Mouse (Mus musculus) limb, embryonic 10.5 days (tissue): ENCODE measurements around the gene Wdr44. TPM values are rescaled to one million over a fixed set of nuclear protein-coding genes. Genes with fewer than 3 reads are reported as not detected.
A peak's percentile ranks its signal among the peaks of the same experiment; 100 is the strongest.
"Not testable (repeated sequence)": the region's sequence is repeated elsewhere in the genome, so short reads cannot be mapped to it uniquely, and the experiment has no call there.

Source experiments
- DNase-seq: peaks from one replicate; pipeline ENCODE4 v3.0.0-alpha.2; 2017; ENCODE audit warnings: low spot score
- H3K27ac ChIP-seq: fragments of 300-500 bp; sonication (generic); 2 replicates; pipeline ENCODE4 v1.5.1; 2016; ENCODE audit warnings: mild to moderate bottlenecking
- H3K27me3 ChIP-seq: fragments of 300-500 bp; sonication (generic); 2 replicates; pipeline ENCODE4 v1.6.1; 2016; ENCODE audit warnings: low read depth, mild to moderate bottlenecking; ENCODE audit not compliant: poor library complexity, severe bottlenecking
- H3K36me3 ChIP-seq: fragments of 300-500 bp; sonication (generic); 2 replicates; pipeline ENCODE4 v1.6.1; 2016; ENCODE audit warnings: mild to moderate bottlenecking, moderate library complexity
- H3K4me1 ChIP-seq: fragments of 300-500 bp; sonication (generic); 2 replicates; pipeline ENCODE4 v1.6.1; 2016
- H3K4me3 ChIP-seq: fragments of 300-500 bp; sonication (generic); 2 replicates; pipeline ENCODE4 v1.5.1; 2016; ENCODE audit warnings: mild to moderate bottlenecking, moderate library complexity
- H3K9me3 ChIP-seq: fragments of 300-500 bp; sonication (generic); replicated peaks from 2 replicates; pipeline ENCODE4 v1.6.1; 2016; ENCODE audit warnings: mild to moderate bottlenecking
- WGBS: fragments of 180-500 bp; shearing (Covaris S2); methylation state at CpG from one replicate; pipeline ENCODE4 v1.1.7; 2016; 5-methylcytosine and 5-hydroxymethylcytosine counted together
- polyA plus RNA-seq: library from polyadenylated mRNA; unstranded; fragments of >200 nt; fragmentation: Nextera tagmentation; extraction: Ambion mirVana; gene quantifications from 2 replicates; pipeline ENCODE4 v1.2.1, GENCODE M21; 2016

The Wdr44 gene
- polyA plus RNA-seq, 1 experiment from 2014 or later = 3.6 TPM

DNA sequence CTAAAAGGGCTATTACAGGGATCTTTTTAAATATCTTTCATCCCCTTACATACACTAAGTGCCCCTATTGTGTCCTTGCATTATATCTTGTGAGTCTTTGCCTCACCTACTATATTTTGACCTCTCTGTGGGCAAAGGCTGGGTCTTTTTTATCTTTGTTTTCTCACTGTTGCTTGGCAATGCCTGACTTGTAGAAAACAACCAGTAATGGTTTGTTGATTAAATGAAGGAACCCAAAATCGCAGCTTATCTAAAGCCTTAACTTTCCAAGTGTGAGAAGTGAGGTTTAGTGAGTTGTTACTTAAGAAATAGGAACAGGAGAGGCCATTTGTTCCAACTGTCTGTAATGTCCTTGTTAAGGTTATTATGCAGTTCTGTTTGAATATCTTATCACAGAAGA is 24.4 kb downstream of the Wdr44 start:
- no peak overlapping the region for H3K27ac ChIP-seq
- H3K4me3 ChIP-seq = no peak overlapping the region
- no peak for DNase-seq
- no peaks in the 10 kb centered on the region for H3K4me1 ChIP-seq
- 78% methylated on average over 1 of the region's 1 CpGs for WGBS
- no peaks in the 10 kb centered on the region for H3K9me3 ChIP-seq
- no peaks in the 10 kb centered on the region for H3K27me3 ChIP-seq
- no peaks in the 10 kb centered on the region for H3K36me3 ChIP-seq

DNA sequence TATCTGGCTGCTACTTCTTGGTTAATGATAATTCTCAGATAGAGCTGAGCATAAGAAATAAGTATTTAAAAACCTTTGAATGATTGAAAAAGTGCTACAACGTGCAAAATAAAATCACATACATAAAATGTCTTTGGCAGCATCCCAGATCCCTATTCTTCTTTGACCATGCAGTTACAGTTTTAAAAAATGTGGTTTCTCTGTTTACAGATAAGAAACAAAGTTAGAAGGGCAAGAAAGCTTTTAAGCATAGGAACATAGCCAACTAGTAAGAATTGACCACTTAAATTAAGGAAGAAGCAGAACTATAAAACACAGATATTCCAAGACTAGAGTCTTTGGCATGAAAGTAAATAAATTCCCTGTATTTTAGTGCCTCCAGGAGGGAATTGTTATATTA is 34.6 kb downstream of the Wdr44 start:
- Histone ChIP-seq H3K4me1 (no peaks in the 10 kb centered on the region), H3K9me3 (no peaks in the 10 kb centered on the region), H3K4me3 (no peak overlapping the region), H3K27me3 (no peaks in the 10 kb centered on the region), H3K27ac (no peak overlapping the region), H3K36me3 (no peaks in the 10 kb centered on the region)
- 87% methylated on average over 1 of the region's 1 CpGs for WGBS
- DNase-seq = no peak

DNA sequence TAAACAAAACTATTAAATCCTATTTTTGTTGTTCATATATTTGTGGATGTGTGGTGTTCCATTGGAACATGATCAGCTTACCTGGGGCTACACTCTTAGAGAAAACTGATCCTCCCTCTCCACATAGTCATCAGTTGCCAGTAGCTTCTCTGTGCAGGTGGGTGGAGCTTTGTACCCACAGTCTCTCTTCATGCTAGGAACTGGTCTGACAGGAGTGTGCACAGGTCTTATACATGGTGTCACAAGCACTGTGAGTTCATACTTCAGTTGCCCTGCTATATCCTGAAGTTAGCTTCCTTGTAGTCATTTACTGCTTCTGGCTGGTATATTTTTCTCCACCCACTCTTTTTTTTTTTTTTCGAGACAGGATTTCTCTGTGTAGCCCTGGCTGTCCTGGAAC is 61.8 kb downstream of the Wdr44 start:
- H3K36me3 ChIP-seq = no peaks in the 10 kb centered on the region
- 93% methylated on average over 1 of the region's 1 CpGs for WGBS
- H3K27me3 ChIP-seq = no peaks in the 10 kb centered on the region
- H3K4me3 ChIP-seq = no peak overlapping the region
- no peak overlapping the region for H3K27ac ChIP-seq
- H3K9me3 ChIP-seq = no peaks in the 10 kb centered on the region
- H3K4me1 ChIP-seq = no peaks in the 10 kb centered on the region
- DNase-seq = no peak

DNA sequence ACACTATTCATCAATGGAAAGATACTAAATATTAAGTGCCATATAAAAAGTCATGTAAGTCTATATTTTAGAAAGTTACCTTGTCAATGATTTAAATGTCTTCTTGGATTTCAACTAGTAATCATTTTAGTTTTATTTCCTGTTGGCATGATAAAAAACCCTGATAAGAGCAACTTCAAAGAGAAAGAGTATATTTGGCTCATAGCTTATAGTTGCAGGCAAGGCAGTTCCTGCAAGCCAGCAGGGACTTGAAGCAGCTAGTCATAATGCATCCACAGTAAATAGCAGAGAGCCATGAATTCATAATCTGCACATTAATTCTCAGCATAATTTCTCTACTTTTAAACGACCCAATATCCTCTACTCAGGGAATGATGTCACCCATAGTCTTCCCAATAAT is 75.0 kb downstream of the Wdr44 start:
- 67% methylated on average over 1 of the region's 1 CpGs for WGBS
- Histone ChIP-seq H3K27me3 (no peaks in the 10 kb centered on the region), H3K9me3 (no peaks in the 10 kb centered on the region), H3K36me3 (no peaks in the 10 kb centered on the region), H3K27ac (no peak overlapping the region), H3K4me3 (no peak overlapping the region), H3K4me1 (no peaks in the 10 kb centered on the region)
- no peak for DNase-seq

DNA sequence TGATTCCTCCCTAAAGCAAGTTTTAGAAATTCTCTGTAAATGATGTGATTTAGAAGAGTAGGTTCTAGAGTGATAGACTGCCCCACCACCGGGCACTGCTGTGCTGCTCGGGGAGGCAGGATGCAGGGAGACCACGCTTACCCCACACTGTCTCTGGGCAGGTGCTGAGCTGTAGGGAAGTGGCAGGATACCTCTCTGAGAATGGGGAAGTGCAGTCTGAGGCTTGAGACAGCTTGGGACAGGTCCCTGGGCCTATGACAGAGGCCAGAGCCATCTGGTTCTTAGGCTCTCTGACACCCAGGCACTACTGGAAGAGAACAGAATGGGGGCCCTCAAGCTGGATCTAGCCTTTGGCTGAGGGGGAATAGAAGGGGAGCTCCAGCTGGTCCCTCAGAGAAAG is 114.3 kb downstream of the Wdr44 start:
- Histone ChIP-seq H3K36me3 (no peaks in the 10 kb centered on the region), H3K4me3 (no peak overlapping the region), H3K9me3 (no peaks in the 10 kb centered on the region), H3K4me1 (no peaks in the 10 kb centered on the region), H3K27me3 (no peaks in the 10 kb centered on the region), H3K27ac (no peak overlapping the region)
- DNase-seq = no peak
- WGBS = 90% methylated on average over 3 of the region's 3 CpGs

DNA sequence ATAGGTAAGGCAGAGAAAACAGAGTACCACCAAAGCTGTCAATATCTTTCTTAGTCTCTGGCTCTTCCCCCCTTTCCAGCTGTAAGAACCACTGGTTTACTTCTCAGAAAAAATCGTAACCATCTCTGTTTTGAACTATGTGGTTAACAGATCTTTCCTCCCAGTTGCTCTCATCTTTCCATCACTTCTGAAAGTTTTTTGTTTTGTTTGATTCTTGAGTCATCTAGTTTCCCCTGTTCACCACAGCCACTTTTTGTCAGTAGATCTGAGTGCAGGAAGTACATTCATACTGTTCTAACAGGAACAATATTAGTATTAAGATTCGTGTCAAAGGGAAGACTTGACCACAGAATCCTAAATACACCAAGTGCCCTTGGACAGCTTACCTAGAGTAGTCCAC is 117.5 kb downstream of the Wdr44 start:
- Histone ChIP-seq H3K4me1 (no peaks in the 10 kb centered on the region), H3K4me3 (no peak overlapping the region), H3K9me3 (no peaks in the 10 kb centered on the region), H3K27me3 (no peaks in the 10 kb centered on the region), H3K36me3 (no peaks in the 10 kb centered on the region), H3K27ac (no peak overlapping the region)
- no peak for DNase-seq
- WGBS = 94% methylated on average over 2 of the region's 2 CpGs

DNA sequence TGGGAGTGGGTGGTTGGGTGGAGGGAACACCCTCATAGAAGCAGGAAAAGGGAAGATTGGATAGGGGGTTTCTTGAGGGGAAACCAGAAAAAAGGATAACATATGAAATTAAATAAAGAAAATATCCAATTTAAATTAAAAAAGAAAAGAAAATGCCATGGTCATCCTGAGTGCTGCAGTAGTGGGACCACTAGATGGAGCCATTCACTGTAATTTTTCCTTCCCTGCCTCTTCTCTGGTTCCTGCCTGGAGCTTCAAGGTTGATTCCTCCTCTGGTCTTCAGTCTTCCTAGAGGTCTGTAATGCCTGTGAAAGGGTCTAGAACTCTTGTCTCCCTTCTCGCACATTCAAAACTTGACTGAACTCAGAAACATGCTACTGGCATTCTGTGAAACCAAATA is 120.4 kb downstream of the Wdr44 start:
- not testable (repeated sequence) for H3K36me3 ChIP-seq, H3K4me1 ChIP-seq, H3K9me3 ChIP-seq, H3K4me3 ChIP-seq, H3K27ac ChIP-seq, H3K27me3 ChIP-seq, DNase-seq
- WGBS = 82% methylated on average over 1 of the region's 1 CpGs

DNA sequence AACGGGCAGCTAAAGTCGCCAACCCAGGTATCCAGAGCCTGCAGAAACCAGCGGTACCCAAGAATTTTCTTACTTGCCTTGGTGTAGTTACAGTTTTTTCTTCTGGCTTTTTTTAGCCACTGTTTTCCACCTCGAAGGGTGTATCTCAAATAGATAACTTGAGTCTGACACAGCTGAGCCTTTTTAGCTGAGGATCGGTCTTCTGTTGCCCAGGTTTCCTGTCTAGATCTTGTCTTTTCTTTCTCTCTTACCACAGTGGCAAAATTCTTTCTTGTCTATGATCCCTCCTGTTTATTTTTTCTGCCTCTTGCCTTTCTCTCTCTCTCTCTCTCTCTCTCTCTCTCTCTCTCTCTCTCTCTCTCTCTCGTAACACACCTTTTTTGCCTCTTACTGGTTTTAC is 130.0 kb downstream of the Wdr44 start:
- not testable (repeated sequence) for H3K4me1 ChIP-seq, H3K4me3 ChIP-seq, H3K27ac ChIP-seq, H3K27me3 ChIP-seq, H3K36me3 ChIP-seq, DNase-seq, H3K9me3 ChIP-seq
- WGBS = 97% methylated on average over 6 of the region's 6 CpGs

DNA sequence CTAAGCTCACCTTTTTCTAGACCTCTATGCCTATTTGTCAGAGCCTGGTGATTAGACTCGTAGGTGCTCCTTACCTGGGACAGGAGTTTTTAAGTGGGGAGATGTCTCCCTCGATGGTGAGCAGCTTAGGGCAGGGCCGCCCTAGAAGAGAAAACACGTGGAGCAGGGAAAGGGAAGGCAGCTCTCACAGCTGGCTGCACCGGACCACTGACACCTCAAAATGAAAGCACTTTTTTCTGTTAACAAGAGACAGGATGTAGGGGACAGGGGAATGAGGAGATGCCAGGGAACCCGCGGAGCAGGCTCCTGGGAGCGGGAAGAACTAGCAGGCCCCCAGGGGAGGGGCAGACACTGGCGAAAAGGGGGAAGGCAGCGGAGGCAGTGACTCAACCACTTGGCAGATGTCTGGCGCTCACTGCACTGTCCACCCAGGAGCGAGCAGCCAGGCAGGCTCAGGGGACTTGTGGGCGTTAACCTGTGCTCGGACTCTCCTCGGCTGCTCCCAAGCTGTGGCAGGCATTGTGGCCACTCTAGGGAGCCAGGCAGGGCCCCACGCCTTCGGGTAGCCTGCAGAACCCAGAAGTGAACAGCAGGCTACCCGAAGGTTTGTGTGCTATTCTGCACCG is 130.7 kb downstream of the Wdr44 start:
- Histone ChIP-seq H3K27me3 (no peaks in the 10 kb centered on the region), H3K9me3 (no peaks in the 10 kb centered on the region; the same call in 1 of the 2 replicates), H3K36me3 (no peaks in the 10 kb centered on the region), H3K4me1 (no peaks in the 10 kb centered on the region), H3K27ac (no peak overlapping the region), H3K4me3 (no peak overlapping the region)
- 63% methylated on average over 19 of the region's 19 CpGs for WGBS
- peak; percentile 27 for DNase-seq

DNA sequence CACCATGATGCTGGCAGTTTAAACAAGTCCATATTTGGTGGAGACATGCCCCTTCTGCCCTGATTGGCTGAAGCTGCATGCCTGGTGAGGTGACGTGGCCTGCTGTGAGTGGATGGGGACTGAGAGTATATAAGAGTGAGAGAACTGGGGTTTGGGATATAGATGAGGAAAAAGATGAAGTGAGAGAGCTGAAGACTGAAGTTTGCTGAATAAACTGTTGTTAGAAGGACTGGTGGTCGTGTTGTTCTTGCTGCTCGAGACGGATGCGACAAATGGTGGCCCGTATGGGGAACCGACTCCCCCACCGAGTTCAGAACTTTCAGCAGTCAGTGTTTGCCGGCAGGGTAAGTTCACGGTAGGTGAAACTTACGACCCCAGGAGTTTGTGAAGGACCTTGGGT is 140.9 kb downstream of the Wdr44 start:
- H3K4me1 ChIP-seq, H3K27ac ChIP-seq, H3K4me3 ChIP-seq, H3K9me3 ChIP-seq, H3K36me3 ChIP-seq, DNase-seq, H3K27me3 ChIP-seq: not testable (repeated sequence)
- WGBS = 92% methylated on average over 11 of the region's 11 CpGs

DNA sequence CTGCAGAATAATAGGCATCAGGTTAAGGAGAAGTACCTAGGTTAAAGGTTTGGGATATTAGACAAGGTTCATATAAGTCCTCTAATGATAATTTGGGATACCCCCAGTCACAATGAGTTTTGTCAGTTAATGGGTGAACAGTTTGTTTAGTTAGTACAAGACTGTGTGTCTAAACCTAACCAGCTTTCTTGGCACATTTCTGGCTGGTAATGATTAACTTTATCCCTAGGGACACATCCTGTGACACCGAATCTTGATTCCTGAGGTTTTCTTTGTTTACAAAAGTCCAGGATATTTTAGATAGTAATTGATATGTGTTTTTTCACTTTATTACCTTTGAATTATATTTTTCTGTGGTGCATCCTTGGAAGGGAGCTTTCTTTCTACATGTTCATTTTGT is 148.1 kb downstream of the Wdr44 start:
- Histone ChIP-seq H3K4me1 (no peaks in the 10 kb centered on the region), H3K9me3 (no peaks in the 10 kb centered on the region), H3K27ac (no peak overlapping the region), H3K27me3 (no peaks in the 10 kb centered on the region), H3K36me3 (no peaks in the 10 kb centered on the region), H3K4me3 (no peak overlapping the region)
- no peak for DNase-seq
- 82% methylated on average over 1 of the region's 1 CpGs for WGBS

Other genes with a start within 250 kb of the Wdr44 start
- not detected in 2 replicates for gene Gm4907, start 189.5 kb downstream of the Wdr44 start, polyA plus RNA-seq